Mouse (Mus musculus): ENCODE measurements around the gene Rcor1. TPM values are rescaled to one million over a fixed set of nuclear protein-coding genes. Genes with fewer than 3 reads are reported as not detected.

Gene Rcor1
- polyA plus RNA-seq, 1 experiment = 11.5 TPM

DNA sequence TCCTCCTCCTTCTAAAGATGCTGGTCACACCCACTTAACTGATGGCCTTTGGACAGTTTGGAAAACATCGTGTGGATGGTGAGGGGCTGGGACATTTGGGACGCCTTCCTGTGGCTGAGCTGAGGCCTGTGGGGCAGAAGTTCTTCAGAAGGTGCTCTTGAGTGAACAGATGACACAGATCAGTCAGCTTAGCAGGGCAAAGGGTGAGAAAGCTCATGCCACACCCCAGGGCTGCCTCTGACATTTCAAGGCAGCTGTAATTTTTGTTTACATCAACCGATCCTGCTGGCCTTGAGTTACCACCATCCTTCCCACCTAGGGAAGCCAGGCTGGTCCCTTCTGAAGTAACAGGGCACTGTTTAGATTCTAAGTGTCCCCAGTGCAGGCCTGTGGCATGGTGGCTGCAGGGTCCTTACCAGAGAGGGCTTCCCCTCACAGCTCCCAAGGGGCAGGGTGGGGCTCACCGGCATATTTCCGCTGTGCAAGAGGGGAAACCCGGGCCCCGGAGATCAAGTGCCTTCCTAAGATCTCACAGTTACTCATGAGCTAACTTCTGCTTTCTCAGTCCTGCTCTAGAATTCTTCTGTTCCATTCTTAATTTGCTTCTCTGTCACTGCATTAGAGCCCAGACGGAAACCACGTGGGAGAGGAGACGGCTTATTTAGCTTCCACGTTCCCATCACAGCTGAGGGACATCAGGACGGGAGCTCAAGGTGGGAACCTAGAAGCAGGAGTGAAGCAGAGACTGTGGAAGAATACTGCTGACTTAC, 120.7 kb downstream of the Rcor1 start:
- Histone ChIP-seq H3K36me3 (ENCODE audit: control insufficient read depth, insufficient read depth, low read length) (no peaks in the 10 kb centered on the region), H3K27ac (ENCODE audit: insufficient read depth, low read depth, low read length) (no peak overlapping the region), H3K4me1 (ENCODE audit: control insufficient read depth, insufficient read depth, low read length) (peaks cover 3% of the 10 kb centered on the region; the same call in 1 of the 2 replicates), H3K4me3 (ENCODE audit: insufficient read depth, low read depth, low read length) (no peak overlapping the region), H3K27me3 (replicated peaks; ENCODE audit: control insufficient read depth, insufficient read depth, low read length) (no peaks in the 10 kb centered on the region)
- 57% methylated on average over 12 of the region's 12 CpGs for WGBS
- peak; percentile 8 for DNase-seq
- TF ChIP-seq CTCF (conservative IDR thresholded peaks at IDR 0.05; ENCODE audit: insufficient read depth, insufficient read length, low read depth, low read length) (no peak), POLR2A (IDR thresholded peaks at IDR 0.05; ENCODE audit: low read depth, low read length) (no peak)

DNA sequence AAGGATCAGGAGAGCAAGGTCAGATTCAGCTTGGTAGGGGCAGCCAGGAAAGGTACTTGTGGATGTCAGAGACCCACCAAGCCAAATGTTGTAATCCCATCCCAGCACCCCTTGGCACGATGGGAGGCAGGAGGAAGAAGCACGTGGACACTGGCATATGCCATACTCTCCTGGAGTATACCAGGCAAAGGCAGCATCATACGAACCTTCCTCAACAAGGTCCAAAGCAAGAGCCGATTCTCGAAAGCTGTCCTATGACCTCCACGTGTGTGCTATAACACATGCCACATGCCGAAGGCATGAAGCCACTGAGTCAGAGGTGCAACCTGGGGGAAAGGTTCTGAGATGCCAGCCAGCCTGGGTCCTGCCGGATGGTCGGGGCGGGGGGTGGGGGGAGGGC, 121.7 kb downstream of the Rcor1 start:
- no peaks in the 10 kb centered on the region for H3K36me3 ChIP-seq (ENCODE audit: control insufficient read depth, insufficient read depth, low read length)
- no peak for TF ChIP-seq CTCF (conservative IDR thresholded peaks at IDR 0.05; ENCODE audit: insufficient read depth, insufficient read length, low read depth, low read length)
- no peak for TF ChIP-seq POLR2A (IDR thresholded peaks at IDR 0.05; ENCODE audit: low read depth, low read length)
- 0 out of 2 replicates have a peak, but pooled peaks cover 3% of the 10 kb centered on the region for H3K4me1 ChIP-seq (ENCODE audit: control insufficient read depth, insufficient read depth, low read length)
- 96% methylated on average over 10 of the region's 10 CpGs for WGBS
- no peak overlapping the region for H3K4me3 ChIP-seq (ENCODE audit: insufficient read depth, low read depth, low read length)
- no peak overlapping the region for H3K27ac ChIP-seq (ENCODE audit: insufficient read depth, low read depth, low read length)
- no peak for DNase-seq
- H3K27me3 ChIP-seq (replicated peaks; ENCODE audit: control insufficient read depth, insufficient read depth, low read length) = no peaks in the 10 kb centered on the region

DNA sequence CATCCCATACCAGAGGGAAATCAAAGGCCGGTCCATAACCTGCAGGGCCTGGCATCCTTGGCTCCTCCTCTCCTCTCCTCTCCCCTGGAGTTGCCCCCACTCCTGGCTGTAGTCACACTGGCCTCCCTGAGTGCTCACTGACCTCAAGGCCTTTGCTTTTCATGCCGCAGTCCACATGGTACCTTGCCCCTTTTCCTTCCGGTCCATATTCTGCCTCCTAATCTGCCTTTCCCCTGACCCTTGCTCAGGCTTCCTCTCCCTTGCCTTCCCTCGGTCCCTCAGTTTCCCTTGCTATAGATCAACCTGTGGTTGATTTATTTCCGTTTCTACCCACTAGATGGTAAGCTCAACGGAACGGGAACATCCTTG, 122.8 kb downstream of the Rcor1 start:
- WGBS = 32% methylated on average over 7 of the region's 7 CpGs
- Histone ChIP-seq H3K4me1 (ENCODE audit: control insufficient read depth, insufficient read depth, low read length) (0 out of 2 replicates have a peak, but pooled peaks cover 3% of the 10 kb centered on the region), H3K27ac (ENCODE audit: insufficient read depth, low read depth, low read length) (no peak overlapping the region), H3K27me3 (replicated peaks; ENCODE audit: control insufficient read depth, insufficient read depth, low read length) (no peaks in the 10 kb centered on the region), H3K36me3 (ENCODE audit: control insufficient read depth, insufficient read depth, low read length) (no peaks in the 10 kb centered on the region), H3K4me3 (ENCODE audit: insufficient read depth, low read depth, low read length) (no peak overlapping the region)
- TF ChIP-seq CTCF (conservative IDR thresholded peaks at IDR 0.05; ENCODE audit: insufficient read depth, insufficient read length, low read depth, low read length) = no peak
- TF ChIP-seq POLR2A (IDR thresholded peaks at IDR 0.05; ENCODE audit: low read depth, low read length) = no peak
- peak; percentile 63 for DNase-seq

DNA sequence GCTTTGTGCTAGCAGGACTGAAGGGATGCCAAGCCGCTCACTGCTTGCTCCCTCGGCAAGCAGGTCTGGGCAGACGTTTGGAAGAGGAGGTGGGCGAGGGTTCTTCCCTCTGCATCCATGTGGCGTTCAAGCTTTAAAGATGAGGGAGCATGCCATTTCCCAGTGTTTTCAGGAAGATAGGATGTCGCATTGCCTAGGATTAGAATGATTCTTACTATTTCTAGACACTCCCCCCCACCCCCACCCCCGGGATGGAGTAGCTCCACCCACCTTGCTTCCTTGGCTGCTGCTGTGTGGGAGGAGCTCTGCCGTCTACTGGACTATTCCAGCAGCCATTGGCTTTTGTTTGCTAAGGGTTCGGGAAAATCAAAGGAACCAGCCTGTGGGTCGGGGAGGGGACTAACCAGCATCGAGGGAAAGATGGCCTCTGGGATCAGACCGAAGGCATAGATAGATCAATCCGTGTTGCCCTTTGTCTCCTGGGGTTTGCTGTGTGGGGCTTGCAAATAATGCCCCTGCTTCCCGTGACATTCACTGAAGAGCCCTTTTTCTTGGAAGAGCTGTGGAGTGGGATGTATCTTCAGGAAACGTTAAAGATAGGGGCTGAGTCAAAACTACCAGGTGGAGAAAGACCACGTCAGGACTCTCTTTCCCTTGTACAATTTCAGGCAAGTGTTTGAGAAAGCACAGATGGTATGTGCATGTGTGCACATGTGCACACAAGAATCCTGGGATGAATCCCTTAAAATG, 123.3 kb downstream of the Rcor1 start:
- Histone ChIP-seq H3K4me1 (ENCODE audit: control insufficient read depth, insufficient read depth, low read length) (peaks cover 3% of the 10 kb centered on the region; the same call in 1 of the 2 replicates), H3K4me3 (ENCODE audit: insufficient read depth, low read depth, low read length) (peak overlapping the region; percentile 26; the same call in 1 of the 2 replicates), H3K27ac (ENCODE audit: insufficient read depth, low read depth, low read length) (no peak overlapping the region), H3K27me3 (replicated peaks; ENCODE audit: control insufficient read depth, insufficient read depth, low read length) (no peaks in the 10 kb centered on the region), H3K36me3 (ENCODE audit: control insufficient read depth, insufficient read depth, low read length) (no peaks in the 10 kb centered on the region)
- TF ChIP-seq POLR2A (IDR thresholded peaks at IDR 0.05; ENCODE audit: low read depth, low read length) (no peak), CTCF (conservative IDR thresholded peaks at IDR 0.05; ENCODE audit: insufficient read depth, insufficient read length, low read depth, low read length) (no peak)
- 26% methylated on average over 16 of the region's 16 CpGs for WGBS
- peak; percentile 47 for DNase-seq

DNA sequence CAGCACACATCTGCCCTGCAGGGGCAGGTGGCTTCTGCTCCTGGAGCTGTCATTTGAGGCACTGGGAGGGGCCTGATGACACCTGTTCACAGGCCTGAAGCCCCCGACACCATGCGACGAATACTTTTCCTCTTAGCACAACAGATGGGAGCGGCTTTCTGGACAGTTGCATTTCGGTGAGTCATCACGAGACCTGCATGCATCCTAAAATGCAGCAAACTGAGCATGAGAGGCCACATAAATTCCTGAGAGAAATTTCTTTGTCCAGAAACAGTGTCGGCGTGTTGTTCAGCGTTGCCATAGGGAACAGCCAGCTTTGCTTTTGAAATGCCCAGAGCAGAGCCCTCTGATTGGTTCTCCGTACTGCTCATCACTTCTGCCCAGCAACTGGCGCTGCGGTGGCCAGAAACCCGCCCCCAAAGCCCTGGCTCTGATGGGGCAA, 125.2 kb downstream of the Rcor1 start:
- TF ChIP-seq POLR2A (IDR thresholded peaks at IDR 0.05; ENCODE audit: low read depth, low read length) = no peak
- no peak for TF ChIP-seq CTCF (conservative IDR thresholded peaks at IDR 0.05; ENCODE audit: insufficient read depth, insufficient read length, low read depth, low read length)
- DNase-seq = peak; percentile 96
- Histone ChIP-seq H3K27ac (ENCODE audit: insufficient read depth, low read depth, low read length) (no peak overlapping the region), H3K27me3 (replicated peaks; ENCODE audit: control insufficient read depth, insufficient read depth, low read length) (no peaks in the 10 kb centered on the region), H3K4me1 (ENCODE audit: control insufficient read depth, insufficient read depth, low read length) (peaks cover 3% of the 10 kb centered on the region; the same call in 1 of the 2 replicates), H3K4me3 (ENCODE audit: insufficient read depth, low read depth, low read length) (peak overlapping the region; percentile 46), H3K36me3 (ENCODE audit: control insufficient read depth, insufficient read depth, low read length) (no peaks in the 10 kb centered on the region)
- 7% methylated on average over 13 of the region's 13 CpGs for WGBS

DNA sequence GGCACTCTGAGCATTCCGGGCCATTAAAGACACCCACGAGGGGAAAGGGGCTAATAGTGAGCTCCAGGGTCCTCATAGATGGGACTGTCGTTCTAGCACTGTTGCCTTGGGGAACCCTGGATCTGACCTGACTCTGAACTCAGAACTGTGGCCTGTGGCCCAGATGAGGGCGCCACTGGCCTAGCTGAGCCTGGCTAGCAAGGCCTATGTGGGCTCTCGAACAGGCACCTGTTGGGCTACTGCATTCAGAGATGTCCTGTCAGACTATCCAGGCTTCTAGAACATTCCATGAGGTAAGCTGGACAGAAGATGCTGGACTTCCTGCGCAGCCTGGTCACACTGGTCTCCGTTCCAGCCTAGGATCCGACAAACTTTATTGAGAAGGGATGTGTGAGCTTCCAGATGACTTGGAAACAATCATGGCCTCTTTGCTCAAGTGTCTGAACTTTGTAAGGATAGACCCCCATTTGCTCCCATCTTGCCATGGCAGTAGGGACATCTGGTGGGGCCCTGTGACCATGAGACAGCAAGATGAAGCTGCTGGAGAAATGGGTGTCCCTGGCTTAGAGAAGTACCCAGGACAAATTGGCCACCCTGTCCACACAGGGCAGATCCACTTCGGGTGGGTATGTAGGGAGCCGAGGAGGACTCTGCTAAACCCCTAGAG, 126.1 kb downstream of the Rcor1 start:
- DNase-seq = peak; percentile 47
- Histone ChIP-seq H3K27me3 (replicated peaks; ENCODE audit: control insufficient read depth, insufficient read depth, low read length) (no peaks in the 10 kb centered on the region), H3K4me1 (ENCODE audit: control insufficient read depth, insufficient read depth, low read length) (peaks cover 3% of the 10 kb centered on the region; the same call in 1 of the 2 replicates), H3K36me3 (ENCODE audit: control insufficient read depth, insufficient read depth, low read length) (no peaks in the 10 kb centered on the region), H3K4me3 (ENCODE audit: insufficient read depth, low read depth, low read length) (no peak overlapping the region), H3K27ac (ENCODE audit: insufficient read depth, low read depth, low read length) (peak overlapping the region; percentile 6; the same call in 1 of the 2 replicates)
- 67% methylated on average over 10 of the region's 10 CpGs for WGBS
- TF ChIP-seq POLR2A (IDR thresholded peaks at IDR 0.05; ENCODE audit: low read depth, low read length) (no peak), CTCF (conservative IDR thresholded peaks at IDR 0.05; ENCODE audit: insufficient read depth, insufficient read length, low read depth, low read length) (peak; percentile 38; the same call in 1 of the 2 replicates)

Other genes with a start within 250 kb of the Rcor1 start
- 9.8 and 10.1 TPM in 2 replicates for gene Mok, start 198.4 kb upstream of the Rcor1 start, polyA plus RNA-seq (2012; rRNA removed)
- 6.9 and 9.0 TPM in 2 replicates for gene Zfp839, start 189.1 kb upstream of the Rcor1 start, polyA plus RNA-seq (2012; rRNA removed)
- gene Cinp, start 150.2 kb upstream of the Rcor1 start, polyA plus RNA-seq (2012; rRNA removed) = 27.1 and 28.6 TPM in 2 replicates
- 4.3 and 4.7 TPM in 2 replicates for gene Tecpr2, start 150.1 kb upstream of the Rcor1 start, polyA plus RNA-seq (2012; rRNA removed)
- gene Ankrd9, start 60.3 kb upstream of the Rcor1 start, polyA plus RNA-seq (2012; rRNA removed) = 23.9 and 28.0 TPM in 2 replicates
- gene Traf3, start 127.0 kb downstream of the Rcor1 start, polyA plus RNA-seq (2012; rRNA removed) = 11.6 and 12.2 TPM in 2 replicates
- gene 4930595D18Rik, start 145.1 kb downstream of the Rcor1 start, polyA plus RNA-seq (2012; rRNA removed) = not detected in 2 replicates
- 194 and 273 TPM in 2 replicates for gene Amn, start 231.7 kb downstream of the Rcor1 start, polyA plus RNA-seq (2012; rRNA removed)